Mouse (Mus musculus) erythroblast, embryonic 14.5 days (primary cell): ENCODE measurements around the gene Aprt. TPM values are rescaled to one million over a fixed set of nuclear protein-coding genes. Genes with fewer than 3 reads are reported as not detected.

ENCODE experiments used
- H3K27me3 ChIP-seq: 2 replicates; pipeline ENCODE4 v1.6.1; 2012; ENCODE audit warnings: inconsistent platforms; ENCODE audit not compliant: control insufficient read depth
- H3K36me3 ChIP-seq: 2 replicates; pipeline ENCODE4 v1.6.1; 2012; ENCODE audit warnings: mild to moderate bottlenecking, inconsistent platforms; ENCODE audit not compliant: control insufficient read depth
- H3K4me1 ChIP-seq: 2 replicates; pipeline ENCODE4 v1.6.1; 2012; ENCODE audit warnings: inconsistent platforms; ENCODE audit not compliant: control insufficient read depth
- H3K4me3 ChIP-seq: replicated peaks from 2 replicates; pipeline ENCODE3; 2012; ENCODE audit warnings: moderate library complexity, mild to moderate bottlenecking, inconsistent platforms
- H3K9me3 ChIP-seq: 2 replicates; pipeline ENCODE4 v1.6.1; 2012; ENCODE audit warnings: low read length, inconsistent platforms, mixed read lengths; ENCODE audit not compliant: control insufficient read depth
- GATA1 ChIP-seq: IDR thresholded peaks from 2 replicates; pipeline ENCODE4 v1.6.1; 2012; ENCODE audit warnings: low read length, inconsistent platforms, mixed read lengths
- TAL1 ChIP-seq: IDR thresholded peaks from 3 replicates; pipeline ENCODE4 v1.6.1; 2012; ENCODE audit warnings: low read length, inconsistent platforms, mixed read lengths
- polyA plus RNA-seq: library from polyadenylated mRNA; stranded (reverse); fragments of >175 nt; gene quantifications from 2 replicates; pipeline ENCODE4 v1.2.3, GENCODE M21; 2012

Aprt gene
- polyA plus RNA-seq, 1 experiment, result 4.8 TPM

DNA sequence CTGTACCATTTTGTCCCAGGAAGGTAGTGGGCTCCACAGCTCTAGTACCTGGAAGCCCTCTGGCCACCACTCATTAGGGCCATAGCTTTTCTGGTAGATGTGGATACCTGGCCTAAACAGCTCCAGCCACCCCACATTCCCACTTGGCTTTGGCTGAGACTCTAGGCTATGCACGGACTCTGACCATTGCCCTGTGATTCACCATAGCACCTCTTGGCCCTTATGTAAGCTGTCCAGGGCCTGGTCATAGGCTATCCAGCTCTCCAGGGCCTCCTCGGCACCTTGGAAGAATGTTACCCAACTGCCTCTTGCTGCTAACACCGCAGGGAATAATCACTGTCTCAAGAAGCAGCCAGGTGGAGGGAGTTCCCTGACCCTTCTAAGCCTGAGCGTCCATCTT lies 47.5 kb downstream of the Aprt start:
- Histone ChIP-seq H3K9me3 (peaks cover 3% of the 10 kb centered on the region; the same call in 1 of the 2 replicates), H3K4me1 (peaks cover 88% of the 10 kb centered on the region), H3K4me3 (no peak overlapping the region), H3K36me3 (peaks cover 98% of the 10 kb centered on the region), H3K27me3 (no peaks in the 10 kb centered on the region)
- no peak for TF ChIP-seq TAL1
- TF ChIP-seq GATA1, result no peak

DNA sequence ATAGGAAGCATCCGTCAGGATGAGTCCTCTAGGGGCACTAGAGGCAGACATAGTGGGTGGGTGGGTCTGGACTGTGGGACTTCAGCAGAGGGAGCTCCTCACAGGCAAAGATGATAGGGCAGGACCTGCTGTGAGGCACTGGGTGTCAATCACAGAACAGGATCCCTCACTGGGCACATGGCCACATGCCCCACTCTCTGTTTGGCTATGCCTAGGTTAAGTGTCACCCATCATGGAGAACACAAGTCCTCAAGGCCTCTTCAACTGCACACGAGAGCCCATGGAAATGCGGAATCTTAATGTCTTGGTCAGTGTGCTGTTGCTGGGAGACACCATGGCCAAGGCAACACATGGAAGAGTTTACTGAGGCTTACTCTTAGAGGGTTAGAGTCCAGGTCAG lies 48.8 kb downstream of the Aprt start:
- H3K4me1 ChIP-seq, result peaks cover 92% of the 10 kb centered on the region

DNA sequence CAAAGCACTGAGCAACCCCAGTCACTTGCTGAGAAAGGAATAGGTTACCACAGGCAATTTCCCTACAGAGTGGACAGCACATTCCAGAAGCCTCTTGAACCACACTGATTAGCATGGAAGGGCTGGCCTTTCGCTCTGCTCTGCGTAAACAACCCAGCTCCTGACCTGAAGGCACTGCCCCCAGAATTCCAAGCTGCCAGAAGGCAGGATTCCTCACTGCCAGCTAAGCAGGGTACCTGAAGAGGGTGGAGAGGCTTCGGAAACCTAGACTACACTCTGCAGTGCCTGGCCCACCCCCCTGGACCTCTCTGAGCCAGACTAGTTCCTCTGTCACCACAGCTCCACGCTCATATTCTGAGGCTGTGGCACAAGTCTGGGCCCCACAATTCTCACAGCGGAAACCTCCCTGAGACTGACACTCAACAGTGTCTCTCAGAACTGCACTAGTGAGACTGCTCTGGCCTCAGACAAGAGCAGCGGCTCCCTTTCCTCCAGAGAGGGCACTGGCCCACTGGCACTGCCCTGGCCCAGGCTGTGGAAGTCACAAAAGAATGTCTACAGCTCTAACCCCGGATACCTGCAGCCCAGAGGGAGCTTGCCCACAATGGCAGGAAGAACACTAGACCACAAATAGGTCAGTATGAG lies 50.1 kb downstream of the Aprt start:
- peaks cover 96% of the 10 kb centered on the region for H3K36me3 ChIP-seq
- TF ChIP-seq GATA1 (no peak), TAL1 (no peak)
- peaks cover 91% of the 10 kb centered on the region for H3K4me1 ChIP-seq
- H3K4me3 ChIP-seq, result no peak overlapping the region
- no peaks in the 10 kb centered on the region for H3K27me3 ChIP-seq
- peaks cover 3% of the 10 kb centered on the region; the same call in 1 of the 2 replicates for H3K9me3 ChIP-seq

More for the DNA sequence above, 48.8 kb downstream of the Aprt start:
- H3K27me3 ChIP-seq, result no peaks in the 10 kb centered on the region
- H3K9me3 ChIP-seq, result peaks cover 3% of the 10 kb centered on the region; the same call in 1 of the 2 replicates
- no peak for TF ChIP-seq TAL1
- no peak for TF ChIP-seq GATA1
- peaks cover 98% of the 10 kb centered on the region for H3K36me3 ChIP-seq
- no peak overlapping the region for H3K4me3 ChIP-seq

DNA sequence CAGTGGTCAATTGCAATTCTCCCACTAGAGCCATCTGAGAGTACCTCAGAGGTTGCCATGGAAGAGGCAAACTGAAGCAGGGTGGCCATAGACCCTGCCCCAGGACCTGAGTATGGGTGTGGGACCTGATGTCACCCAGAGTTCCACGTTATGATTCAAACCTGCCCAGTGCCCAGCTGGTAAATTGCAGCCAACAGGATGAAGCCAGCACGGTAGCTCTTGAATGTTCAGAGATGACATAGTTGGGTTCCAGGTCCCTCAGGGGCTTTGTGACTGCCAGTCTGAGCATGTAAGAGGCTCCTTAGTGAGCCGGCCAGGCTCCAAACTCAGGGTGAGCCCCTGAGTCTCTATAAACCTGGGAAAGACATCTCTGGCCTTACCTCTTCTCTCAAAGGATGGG lies 50.6 kb downstream of the Aprt start:
- Histone ChIP-seq H3K9me3 (peaks cover 3% of the 10 kb centered on the region; the same call in 1 of the 2 replicates), H3K4me1 (peaks cover 86% of the 10 kb centered on the region), H3K36me3 (peaks cover 91% of the 10 kb centered on the region), H3K27me3 (no peaks in the 10 kb centered on the region), H3K4me3 (no peak overlapping the region)
- TF ChIP-seq TAL1, result no peak
- no peak for TF ChIP-seq GATA1

DNA sequence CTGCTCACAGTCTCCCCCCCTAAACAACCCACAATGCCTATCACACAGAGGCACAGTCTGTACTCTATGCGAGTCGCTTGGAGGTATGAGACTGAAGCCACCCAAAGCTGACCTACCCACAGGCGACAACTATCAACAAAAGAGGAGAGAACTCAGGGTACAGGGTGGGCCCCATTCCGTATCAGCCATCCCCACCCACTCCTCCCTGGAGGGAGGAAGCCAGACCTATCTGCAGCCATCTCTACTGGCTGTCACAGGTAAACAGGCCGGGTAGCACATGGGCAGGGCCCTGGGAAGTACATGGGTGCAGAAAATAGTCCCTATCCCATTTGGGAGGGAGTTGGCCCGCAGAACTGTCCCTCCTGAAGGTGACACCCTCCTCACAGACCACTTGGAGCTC lies 51.7 kb downstream of the Aprt start:
- peak overlapping the region; percentile 45 for H3K4me3 ChIP-seq
- peak; percentile 57 for TF ChIP-seq GATA1
- no peak for TF ChIP-seq TAL1
- peaks cover 3% of the 10 kb centered on the region; the same call in 1 of the 2 replicates for H3K9me3 ChIP-seq
- H3K27me3 ChIP-seq, result no peaks in the 10 kb centered on the region
- H3K4me1 ChIP-seq, result peaks cover 88% of the 10 kb centered on the region
- H3K36me3 ChIP-seq, result peaks cover 91% of the 10 kb centered on the region

Other genes with a start within 250 kb of the Aprt start
- gene Trhr2, start 216.2 kb downstream of the Aprt start, polyA plus RNA-seq, result not detected in 2 replicates
- 10.0 and 10.5 TPM in 2 replicates for gene Zc3h18, start 200.3 kb downstream of the Aprt start, polyA plus RNA-seq
- not detected in 2 replicates for gene Il17c, start 154.9 kb downstream of the Aprt start, polyA plus RNA-seq
- gene Cyba, start 144.0 kb downstream of the Aprt start, polyA plus RNA-seq, result 5.9 and 9.0 TPM in 2 replicates
- 0.17 and 0.19 TPM in 2 replicates for gene Mvd, start 133.5 kb downstream of the Aprt start, polyA plus RNA-seq
- gene Snai3, start 116.2 kb downstream of the Aprt start, polyA plus RNA-seq, result not detected in 2 replicates
- 1.7 and 1.8 TPM in 2 replicates for gene Rnf166, start 100.8 kb downstream of the Aprt start, polyA plus RNA-seq
- gene Ctu2, start 100.8 kb downstream of the Aprt start, polyA plus RNA-seq, result 1.0 and 1.2 TPM in 2 replicates
- 22.2 and 31.8 TPM in 2 replicates for gene Piezo1, start 25.6 kb downstream of the Aprt start, polyA plus RNA-seq
- 94.9 and 97.5 TPM in 2 replicates for gene Cdt1, start 8.9 kb downstream of the Aprt start, polyA plus RNA-seq
- 0.07 and 0.08 TPM in 2 replicates for gene Galns, start 34.6 kb upstream of the Aprt start, polyA plus RNA-seq
- gene Trappc2l, start 34.7 kb upstream of the Aprt start, polyA plus RNA-seq, result 0.16 and 0.80 TPM in 2 replicates
- not detected in 2 replicates for gene Pabpn1l, start 45.8 kb upstream of the Aprt start, polyA plus RNA-seq
- 6.1 and 8.9 TPM in 2 replicates for gene Cbfa2t3, start 122.2 kb upstream of the Aprt start, polyA plus RNA-seq
- 2.5 and 2.8 TPM in 2 replicates for gene Acsf3, start 198.6 kb upstream of the Aprt start, polyA plus RNA-seq